Mouse (Mus musculus): ENCODE results near the gene Slc7a5. TPM values are rescaled to one million over a fixed set of nuclear protein-coding genes. Genes with fewer than 3 reads are reported as not detected.

Gene Slc7a5
- polyA plus RNA-seq, 1 experiment = 0.67 TPM

DNA sequence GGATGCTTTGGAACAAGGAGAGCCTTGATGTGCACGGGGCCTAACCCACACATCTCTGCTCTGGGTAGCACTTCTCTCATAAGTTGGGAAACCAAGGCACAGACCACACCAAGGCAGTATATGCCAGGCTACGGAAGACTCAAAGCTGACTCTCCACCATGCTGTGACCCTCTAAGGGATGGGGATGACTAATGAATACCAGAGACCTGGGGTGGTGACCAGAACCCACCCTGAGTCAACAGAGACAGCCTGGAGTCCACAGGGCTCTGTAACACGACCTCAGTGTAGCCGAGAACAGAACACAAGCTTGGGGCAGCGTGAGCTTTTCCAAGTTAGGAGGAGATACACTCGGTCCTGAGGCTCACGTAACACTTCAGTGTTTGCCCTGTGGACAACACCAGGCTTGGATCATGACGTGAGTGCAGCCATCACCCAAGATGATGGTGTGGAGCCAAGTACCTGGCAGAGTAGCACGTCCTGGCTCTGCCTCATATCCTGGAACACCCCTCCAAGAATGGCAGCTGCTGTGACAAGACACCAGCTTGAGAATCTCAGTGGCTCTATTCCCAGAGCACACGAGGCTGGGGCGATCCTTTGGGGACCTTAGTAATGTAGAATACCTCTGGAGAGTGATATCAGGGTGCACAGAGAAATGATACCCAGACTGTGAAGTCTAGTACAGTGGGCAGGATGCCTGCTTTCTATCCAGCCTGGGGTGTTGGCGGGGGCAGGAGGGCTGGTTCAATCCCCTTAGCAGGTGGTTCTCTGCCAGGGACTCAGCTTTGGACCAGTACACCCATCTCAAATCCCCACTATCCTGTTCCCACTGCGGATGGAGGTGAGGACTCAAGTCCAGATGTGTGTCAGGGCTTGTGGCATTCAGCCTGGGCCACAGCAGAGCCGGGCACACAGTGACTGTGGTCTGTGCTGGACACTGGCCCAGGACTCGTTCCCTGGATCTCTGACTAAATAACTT is 17.4 kb downstream of the Slc7a5 start:
- Histone ChIP-seq H3K4me3 (ENCODE audit: insufficient read depth, low read depth, low read length) (no peak overlapping the region), H3K27ac (replicated peaks; ENCODE audit: low read depth, low read length) (no peak overlapping the region), H3K4me1 (ENCODE audit: control insufficient read depth, insufficient read depth, insufficient read length, low read length) (no peaks in the 10 kb centered on the region)

DNA sequence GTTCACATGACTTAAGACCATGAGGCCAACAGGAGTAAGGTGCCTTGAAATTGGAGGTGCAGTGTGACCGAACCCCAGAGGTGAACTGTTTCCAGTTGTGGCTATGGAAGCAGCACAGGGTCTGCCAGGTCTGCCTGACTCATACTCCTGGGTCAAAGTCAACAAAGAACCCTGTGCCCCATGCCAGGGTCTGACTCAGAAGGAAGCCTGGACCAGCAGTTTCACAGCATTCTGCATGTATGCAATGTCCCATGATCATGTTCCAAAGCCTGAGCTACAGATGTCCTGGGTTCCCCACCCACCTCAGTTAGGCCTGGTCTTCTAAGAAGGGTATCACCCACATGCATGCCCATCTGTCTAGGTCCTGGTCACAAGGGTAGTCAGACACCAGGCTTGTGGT is 18.2 kb downstream of the Slc7a5 start:
- Histone ChIP-seq H3K4me1 (ENCODE audit: control insufficient read depth, insufficient read depth, insufficient read length, low read length) (no peaks in the 10 kb centered on the region), H3K4me3 (ENCODE audit: insufficient read depth, low read depth, low read length) (no peak overlapping the region), H3K27ac (replicated peaks; ENCODE audit: low read depth, low read length) (no peak overlapping the region)

DNA sequence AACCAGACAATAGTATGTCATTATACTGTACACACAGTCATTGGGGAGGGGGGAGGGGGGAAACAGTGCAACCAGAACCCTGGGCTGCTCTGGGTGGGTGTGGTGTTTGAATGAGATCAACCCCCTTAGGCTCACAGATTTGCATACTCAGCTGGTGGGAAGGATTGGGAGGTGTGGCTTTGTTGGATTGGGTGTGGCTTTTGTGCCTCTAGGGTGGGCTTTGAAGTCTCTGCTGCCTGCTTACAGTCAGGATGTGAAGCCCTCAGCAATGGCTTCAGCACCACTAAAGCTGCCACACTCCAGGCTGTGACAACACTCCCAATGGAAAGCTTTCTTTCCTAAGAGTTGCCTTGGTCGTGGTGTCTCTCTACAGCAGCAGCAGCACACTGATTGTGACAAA is 19.9 kb downstream of the Slc7a5 start:
- Histone ChIP-seq H3K4me3 (ENCODE audit: insufficient read depth, low read depth, low read length) (no peak overlapping the region), H3K4me1 (ENCODE audit: control insufficient read depth, insufficient read depth, insufficient read length, low read length) (no peaks in the 10 kb centered on the region), H3K27ac (replicated peaks; ENCODE audit: low read depth, low read length) (no peak overlapping the region)

DNA sequence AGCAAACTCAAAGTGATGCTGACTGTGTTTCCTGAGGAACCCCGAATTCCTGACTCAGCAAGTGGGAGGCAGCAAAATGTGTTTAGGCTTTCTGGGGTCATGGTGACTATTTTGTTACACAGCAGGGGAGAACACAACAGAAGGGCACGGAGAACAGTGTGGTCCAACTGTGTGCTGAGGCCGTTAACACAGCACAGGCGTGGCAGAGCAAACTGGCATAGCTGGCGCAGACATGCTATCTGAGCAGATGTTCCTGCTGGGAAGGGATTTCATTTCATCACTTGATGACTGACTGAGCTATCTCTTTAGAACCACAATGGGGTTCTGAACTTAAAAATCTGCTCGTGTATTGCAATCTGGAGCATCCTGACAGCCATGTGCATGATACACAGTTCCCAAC is 22.1 kb downstream of the Slc7a5 start:
- Histone ChIP-seq H3K4me1 (ENCODE audit: control insufficient read depth, insufficient read depth, insufficient read length, low read length) (no peaks in the 10 kb centered on the region), H3K27ac (replicated peaks; ENCODE audit: low read depth, low read length) (no peak overlapping the region), H3K4me3 (ENCODE audit: insufficient read depth, low read depth, low read length) (no peak overlapping the region)

DNA sequence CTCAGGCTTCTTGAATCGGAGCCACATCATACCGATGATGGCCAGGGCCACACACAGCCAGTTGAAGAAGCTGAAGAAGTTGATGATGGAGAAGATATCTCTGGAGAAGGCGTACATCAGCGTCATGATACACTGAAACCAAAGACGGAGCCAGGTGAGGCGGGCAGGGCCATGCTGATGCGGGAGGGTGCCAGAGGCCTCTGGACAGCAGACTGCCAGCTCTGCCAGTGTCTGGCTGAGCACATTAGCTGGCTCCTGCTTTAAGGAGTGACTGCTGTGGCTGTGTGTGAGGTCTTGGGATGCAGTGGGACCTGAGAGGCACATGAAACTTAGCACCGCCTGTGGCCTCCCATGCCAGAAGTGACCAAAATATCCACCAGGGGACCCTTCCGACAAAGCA is 22.5 kb downstream of the Slc7a5 start:
- H3K27ac ChIP-seq (replicated peaks; ENCODE audit: low read depth, low read length) = no peak overlapping the region

DNA sequence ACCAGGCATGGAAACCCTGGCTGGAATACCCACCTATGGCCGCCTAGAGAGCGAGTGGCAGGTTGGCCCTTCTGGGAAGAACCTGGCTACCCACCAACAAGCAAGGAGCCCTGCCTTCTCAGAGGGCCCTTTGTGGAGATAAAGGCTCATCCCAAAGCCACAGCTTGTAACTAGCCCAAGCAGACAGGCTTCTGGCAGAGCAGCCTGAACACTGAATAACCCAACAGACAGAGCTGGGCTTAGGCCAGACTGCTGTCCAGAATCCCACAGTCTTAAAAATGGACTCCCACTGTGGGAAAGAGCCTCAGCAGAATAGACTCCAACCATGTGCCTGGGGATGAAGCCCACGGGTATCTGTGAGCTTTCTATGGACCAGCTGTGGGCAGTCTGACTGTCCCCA is 23.3 kb downstream of the Slc7a5 start:
- no peaks in the 10 kb centered on the region for H3K4me1 ChIP-seq (ENCODE audit: control insufficient read depth, insufficient read depth, insufficient read length, low read length)
- no peak overlapping the region for H3K4me3 ChIP-seq (ENCODE audit: insufficient read depth, low read depth, low read length)
- H3K27ac ChIP-seq (replicated peaks; ENCODE audit: low read depth, low read length) = no peak overlapping the region

More for the DNA sequence above, 22.5 kb downstream of the Slc7a5 start:
- Histone ChIP-seq H3K4me3 (ENCODE audit: insufficient read depth, low read depth, low read length) (no peak overlapping the region), H3K4me1 (ENCODE audit: control insufficient read depth, insufficient read depth, insufficient read length, low read length) (no peaks in the 10 kb centered on the region)

DNA sequence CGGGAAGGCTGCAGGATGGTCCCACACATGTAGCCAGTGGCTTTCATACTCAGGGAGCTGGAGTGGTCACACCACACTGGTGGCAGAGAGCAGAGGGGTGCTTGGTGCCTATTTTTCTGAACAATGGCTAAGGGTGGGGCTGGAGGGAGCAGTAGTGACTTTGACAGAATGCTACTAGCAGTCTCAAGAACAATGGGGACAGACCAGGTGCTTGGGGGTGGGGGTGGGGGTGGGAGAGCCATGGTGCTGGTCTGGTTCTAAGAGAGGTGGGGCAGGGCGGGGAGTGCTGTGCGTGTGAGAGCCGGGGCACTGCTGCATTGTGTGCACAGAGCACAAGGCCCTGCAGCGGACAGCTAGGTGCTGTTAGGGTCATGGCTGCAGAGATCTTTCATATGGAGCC is 25.6 kb downstream of the Slc7a5 start:
- Histone ChIP-seq H3K4me3 (ENCODE audit: insufficient read depth, low read depth, low read length) (no peak overlapping the region), H3K4me1 (ENCODE audit: control insufficient read depth, insufficient read depth, insufficient read length, low read length) (no peaks in the 10 kb centered on the region), H3K27ac (replicated peaks; ENCODE audit: low read depth, low read length) (no peak overlapping the region)

DNA sequence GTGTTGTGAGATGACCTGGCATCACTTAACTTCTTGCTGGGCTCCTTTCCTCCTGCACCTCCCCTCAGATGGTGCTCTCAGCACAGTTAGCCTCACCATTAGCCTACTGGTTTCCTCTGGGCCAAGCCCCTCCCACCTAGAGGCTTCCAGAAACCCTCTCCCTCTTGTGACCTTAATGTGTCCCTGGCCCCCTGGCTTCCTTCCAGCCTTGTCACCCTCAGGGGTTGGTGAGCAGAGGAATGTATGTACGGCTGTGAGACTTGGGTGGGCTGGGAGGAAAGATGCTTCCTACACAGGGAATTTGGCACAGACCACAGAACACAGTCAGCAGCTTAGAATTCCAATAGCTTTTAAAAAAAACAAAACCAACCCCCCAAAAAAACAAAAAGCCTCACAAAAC is 26.7 kb downstream of the Slc7a5 start:
- no peaks in the 10 kb centered on the region for H3K4me1 ChIP-seq (ENCODE audit: control insufficient read depth, insufficient read depth, insufficient read length, low read length)
- no peak overlapping the region for H3K4me3 ChIP-seq (ENCODE audit: insufficient read depth, low read depth, low read length)
- no peak overlapping the region for H3K27ac ChIP-seq (replicated peaks; ENCODE audit: low read depth, low read length)

DNA sequence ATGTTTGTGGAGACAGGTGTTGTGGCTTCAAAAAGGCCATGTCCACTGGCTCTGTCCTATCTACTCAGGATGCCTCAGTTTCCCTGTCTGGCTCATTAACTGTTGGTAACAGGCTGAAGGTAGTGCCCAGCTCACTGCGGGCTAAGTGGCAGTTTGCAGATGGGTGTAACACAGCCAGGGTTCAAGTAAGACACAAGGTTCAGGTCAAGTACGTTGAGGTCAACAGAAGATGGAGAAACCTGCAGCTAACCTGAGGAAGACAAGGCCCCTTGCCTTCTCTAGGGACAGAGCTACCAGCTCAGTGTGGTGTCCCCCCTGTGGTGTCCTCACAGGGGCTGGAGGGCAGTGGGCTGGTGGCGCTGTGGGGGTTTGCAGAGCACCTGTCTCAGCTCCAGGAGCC is 27.8 kb downstream of the Slc7a5 start:
- Histone ChIP-seq H3K4me3 (ENCODE audit: insufficient read depth, low read depth, low read length) (no peak overlapping the region), H3K4me1 (ENCODE audit: control insufficient read depth, insufficient read depth, insufficient read length, low read length) (no peaks in the 10 kb centered on the region), H3K27ac (replicated peaks; ENCODE audit: low read depth, low read length) (no peak overlapping the region)

DNA sequence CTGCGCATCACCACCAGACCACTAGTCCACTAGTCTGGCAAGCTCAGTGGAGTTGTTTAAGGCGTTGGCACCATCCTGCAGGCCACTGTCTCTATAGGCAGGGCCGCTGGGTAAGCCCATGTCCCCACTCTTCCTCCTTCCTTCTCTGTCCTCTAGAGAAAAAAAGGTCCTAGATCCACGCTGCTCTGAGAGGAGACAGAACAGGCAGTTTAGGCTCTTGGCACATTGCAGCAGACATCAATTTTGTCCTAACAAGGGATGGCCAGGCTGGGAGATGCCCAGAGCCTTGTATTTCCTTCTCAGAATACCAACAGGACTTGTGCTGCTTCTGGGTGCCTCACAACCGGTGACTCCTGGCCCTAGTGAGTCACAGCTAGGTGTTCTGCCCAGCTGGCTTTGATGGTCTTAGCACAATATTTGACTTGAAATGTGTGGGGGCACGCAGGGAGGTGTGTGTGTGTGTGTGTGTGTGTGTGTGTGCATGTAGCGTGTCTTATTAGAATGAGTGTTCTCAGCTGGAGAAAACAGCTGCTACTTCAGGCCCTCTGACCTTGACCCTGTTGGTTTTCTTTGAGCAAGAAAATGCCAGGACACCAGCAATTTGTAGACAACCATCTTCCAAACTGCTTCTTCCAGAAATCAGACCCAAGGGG is 29.5 kb downstream of the Slc7a5 start:
- Histone ChIP-seq H3K27ac (replicated peaks; ENCODE audit: low read depth, low read length) (no peak overlapping the region), H3K4me1 (ENCODE audit: control insufficient read depth, insufficient read depth, insufficient read length, low read length) (no peaks in the 10 kb centered on the region), H3K4me3 (ENCODE audit: insufficient read depth, low read depth, low read length) (no peak overlapping the region)

DNA sequence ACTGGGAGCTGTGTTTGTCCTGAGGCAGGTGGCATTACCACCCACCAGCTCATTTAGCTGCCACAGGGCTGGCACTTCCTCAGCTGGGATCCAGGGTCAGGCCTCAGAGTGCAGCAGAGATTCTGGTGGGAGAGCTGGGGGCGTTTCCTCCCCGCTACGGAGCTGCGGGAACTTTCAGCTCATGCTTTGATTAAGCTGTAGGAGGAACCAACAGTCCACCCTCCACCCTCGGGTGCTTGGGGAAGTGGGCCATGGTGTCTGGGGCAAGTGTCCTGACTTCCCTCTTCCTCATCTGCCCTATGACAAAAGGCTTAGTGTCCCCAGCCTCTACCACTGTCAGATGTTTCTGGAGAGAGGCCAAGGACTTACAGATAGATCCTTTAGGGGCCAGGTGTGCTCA is 30.3 kb downstream of the Slc7a5 start:
- no peak overlapping the region for H3K27ac ChIP-seq (replicated peaks; ENCODE audit: low read depth, low read length)
- no peaks in the 10 kb centered on the region for H3K4me1 ChIP-seq (ENCODE audit: control insufficient read depth, insufficient read depth, insufficient read length, low read length)
- H3K4me3 ChIP-seq (ENCODE audit: insufficient read depth, low read depth, low read length) = no peak overlapping the region

DNA sequence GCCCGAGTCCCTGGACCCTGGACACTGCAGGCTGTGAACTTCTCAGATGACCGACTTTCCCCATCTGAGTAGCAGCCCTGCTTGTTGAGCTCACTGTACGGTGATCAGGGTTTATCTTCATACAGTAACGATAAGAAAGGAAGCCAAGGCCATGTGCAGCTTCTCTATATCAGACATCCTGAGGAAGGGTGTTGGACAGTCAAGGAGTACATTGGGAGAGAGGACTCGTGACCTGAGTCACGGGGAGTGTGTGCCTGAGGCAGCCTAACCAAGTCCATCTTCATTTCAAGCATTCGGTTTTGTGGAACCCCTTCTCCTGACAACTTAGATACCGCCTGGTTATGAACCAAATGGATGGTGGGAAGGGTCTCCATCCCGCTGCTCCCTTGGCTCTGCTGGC is 32.0 kb downstream of the Slc7a5 start:
- no peaks in the 10 kb centered on the region; the same call in 1 of the 2 replicates for H3K4me1 ChIP-seq (ENCODE audit: control insufficient read depth, insufficient read depth, insufficient read length, low read length)
- H3K27ac ChIP-seq (replicated peaks; ENCODE audit: low read depth, low read length) = no peak overlapping the region
- H3K4me3 ChIP-seq (ENCODE audit: insufficient read depth, low read depth, low read length) = no peak overlapping the region

DNA sequence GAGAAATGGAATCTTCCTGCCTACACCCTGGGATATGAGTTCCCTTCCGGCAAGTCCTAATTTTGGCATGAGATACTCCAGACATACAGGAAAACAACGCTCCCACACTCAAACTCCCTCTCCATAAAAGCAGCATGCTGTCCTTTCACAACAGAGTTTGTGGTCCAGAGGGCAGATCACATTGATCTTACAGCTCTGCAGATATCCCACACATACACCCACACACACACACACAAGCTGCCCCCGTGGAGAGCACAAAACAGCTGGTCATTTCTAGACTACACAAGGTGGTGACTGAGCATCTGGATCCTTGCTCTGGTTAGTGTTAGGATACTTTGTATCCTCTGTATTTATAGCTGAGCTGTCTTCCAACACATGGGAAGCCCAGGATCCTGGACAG is 32.4 kb downstream of the Slc7a5 start:
- no peaks in the 10 kb centered on the region; the same call in 1 of the 2 replicates for H3K4me1 ChIP-seq (ENCODE audit: control insufficient read depth, insufficient read depth, insufficient read length, low read length)
- no peak overlapping the region for H3K4me3 ChIP-seq (ENCODE audit: insufficient read depth, low read depth, low read length)
- H3K27ac ChIP-seq (replicated peaks; ENCODE audit: low read depth, low read length) = no peak overlapping the region

DNA sequence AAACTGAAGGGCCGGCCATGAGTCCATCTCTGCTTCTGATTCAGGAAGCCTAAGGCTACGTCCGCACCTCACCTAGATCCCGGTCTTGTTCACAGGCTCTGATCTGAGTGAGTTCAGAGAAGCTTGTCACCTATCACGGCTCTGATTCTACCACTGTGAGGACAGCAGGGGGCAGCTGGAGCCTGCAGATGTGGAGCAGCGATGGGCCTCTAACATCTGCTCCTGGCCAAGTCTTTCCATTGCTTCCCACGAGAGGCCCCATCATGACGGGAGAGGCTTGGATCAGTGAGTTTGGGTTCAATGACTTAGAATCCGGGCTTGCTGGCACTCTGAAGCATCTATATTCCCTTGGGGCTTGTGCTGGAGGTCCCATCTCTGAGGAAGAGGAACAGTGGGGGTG is 33.5 kb downstream of the Slc7a5 start:
- Histone ChIP-seq H3K4me1 (ENCODE audit: control insufficient read depth, insufficient read depth, insufficient read length, low read length) (no peaks in the 10 kb centered on the region; the same call in 1 of the 2 replicates), H3K4me3 (ENCODE audit: insufficient read depth, low read depth, low read length) (no peak overlapping the region), H3K27ac (replicated peaks; ENCODE audit: low read depth, low read length) (no peak overlapping the region)

DNA sequence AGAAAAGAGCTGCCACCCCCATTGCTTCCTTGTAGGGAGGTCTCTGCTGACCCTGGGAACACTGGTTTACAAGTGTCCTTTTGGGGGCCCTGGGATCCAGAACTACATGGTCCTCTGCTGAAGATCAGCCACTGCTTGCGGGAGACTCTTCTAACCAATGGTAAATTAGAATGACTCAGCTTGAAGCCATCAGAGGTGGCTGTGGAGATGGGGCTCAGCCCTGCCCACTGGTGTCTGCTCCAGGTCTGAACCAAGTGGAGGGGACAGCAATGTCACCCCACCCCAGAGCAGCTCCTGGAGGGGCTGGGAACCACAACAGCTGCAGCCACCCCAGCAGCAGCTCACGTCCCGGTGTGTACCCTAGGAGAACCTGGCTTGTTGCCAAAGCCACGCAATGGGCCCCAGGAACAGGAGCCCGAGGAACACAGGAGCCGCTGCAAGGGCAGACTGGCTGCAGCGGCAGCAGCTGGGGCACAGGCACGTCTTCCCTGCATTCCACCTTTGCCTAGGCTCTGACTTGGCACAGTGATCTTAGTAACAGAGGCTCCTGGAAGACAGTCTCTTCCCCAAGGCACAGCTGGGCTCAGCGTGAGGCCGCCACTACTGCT is 35.6 kb downstream of the Slc7a5 start:
- no peaks in the 10 kb centered on the region; the same call in 1 of the 2 replicates for H3K4me1 ChIP-seq (ENCODE audit: control insufficient read depth, insufficient read depth, insufficient read length, low read length)
- no peak overlapping the region for H3K4me3 ChIP-seq (ENCODE audit: insufficient read depth, low read depth, low read length)
- H3K27ac ChIP-seq (replicated peaks; ENCODE audit: low read depth, low read length) = no peak overlapping the region
